Mouse (Mus musculus) G1E (cell line): ENCODE measurements around the gene Myo1a.

ENCODE experiments used
- CTCF ChIP-seq: IDR thresholded peaks from 2 replicates; pipeline ENCODE4 v1.5.1; 2012; ENCODE audit warnings: low read depth, low read length, inconsistent platforms, mixed read lengths
- GATA1 ChIP-seq: IDR thresholded peaks from 2 replicates; pipeline ENCODE4 v1.6.1; 2012; ENCODE audit warnings: borderline replicate concordance, low read length, inconsistent platforms, mixed read lengths
- GATA2 ChIP-seq: IDR thresholded peaks from 2 replicates; pipeline ENCODE4 v1.6.1; 2012; ENCODE audit warnings: low read depth, low read length, inconsistent platforms, borderline replicate concordance
- POLR2AphosphoS5 ChIP-seq: IDR thresholded peaks from 2 replicates; pipeline ENCODE4 v1.6.1; 2012; ENCODE audit warnings: low read depth, low read length, inconsistent platforms; ENCODE audit not compliant: insufficient replicate concordance
- TAL1 ChIP-seq: conservative IDR thresholded peaks from 2 replicates; pipeline ENCODE4 v1.6.1; 2012; ENCODE audit warnings: low read depth, low read length, inconsistent platforms, mixed read lengths

GRCm38 (mm10) chr10:127763914-127764680 is 59.1 kb downstream of the Myo1a start:
- TF ChIP-seq CTCF (no peak), POLR2AphosphoS5 (no peak), GATA1 (no peak), TAL1 (no peak), GATA2 (no peak)
